Mouse (Mus musculus): ENCODE measurements at regions not wholly inside any gene's neighbourhood (a gene's known extent, or its start where the extent isn't known, plus 50 kb on each side); places are given as distances from the start of the nearest gene placed in this dataset.

GRCm38 (mm10) chr3:157714023-157714422 is 147.3 kb downstream of the Ptger3 start:
- no peak for DNase-seq (ENCODE audit: low spot score in 2 of 2)

- no peak for DNase-seq (ENCODE audit: low spot score in 2 of 2)
Measured at GRCm38 (mm10) chr3:157710790-157711381, 144.2 kb downstream of the Ptger3 start.

GRCm38 (mm10) chr3:157699961-157700360 is 133.3 kb downstream of the Ptger3 start:
- no peak for DNase-seq (ENCODE audit: low spot score in 2 of 2)

GRCm38 (mm10) chr3:157698529-157698928 is 131.8 kb downstream of the Ptger3 start:
- no peak for DNase-seq (ENCODE audit: low spot score in 2 of 2)

- no peak for DNase-seq (ENCODE audit: low spot score in 2 of 2)
Measured at GRCm38 (mm10) chr3:157695128-157696075, 128.7 kb downstream of the Ptger3 start.

Measured in adrenal gland, adult 18-20 months (tissue).